Mouse (Mus musculus): ENCODE measurements around the gene Ncbp3. TPM values are rescaled to one million over a fixed set of nuclear protein-coding genes. Genes with fewer than 3 reads are reported as not detected.

Gene Ncbp3
- polyA plus RNA-seq, 1 experiment = 3.5 TPM

GRCm38 (mm10) chr11:73109941-73110340 is 62.4 kb downstream of the Ncbp3 start:
- no peak for TF ChIP-seq SRF (IDR thresholded peaks at IDR 0.05; ENCODE audit: control insufficient read depth, insufficient read length, low read depth)
- TF ChIP-seq POLR2A (IDR thresholded peaks at IDR 0.05; ENCODE audit: insufficient read length, low read depth) = no peak
- TF ChIP-seq USF1 (IDR thresholded peaks at IDR 0.05; ENCODE audit: low read depth) = no peak
- no peaks in the 10 kb centered on the region for H3K79me2 ChIP-seq (ENCODE audit: control insufficient read depth, insufficient read depth)
- no peak overlapping the region for H3ac ChIP-seq (ENCODE audit: control insufficient read depth, insufficient read length)
- no peaks in the 10 kb centered on the region for H3K27me3 ChIP-seq (ENCODE audit: control insufficient read depth, insufficient read depth, insufficient read length)
- no peak overlapping the region for H3K4me2 ChIP-seq (ENCODE audit: low read depth)
- H3K4me3 ChIP-seq = no peak overlapping the region
- H3K36me3 ChIP-seq (ENCODE audit: control insufficient read depth, insufficient read depth) = no peaks in the 10 kb centered on the region

- Histone ChIP-seq H3K4me3 (no peak overlapping the region), H3K79me2 (ENCODE audit: control insufficient read depth, insufficient read depth) (no peaks in the 10 kb centered on the region), H3K36me3 (ENCODE audit: control insufficient read depth, insufficient read depth) (no peaks in the 10 kb centered on the region), H3K27me3 (ENCODE audit: control insufficient read depth, insufficient read depth, insufficient read length) (no peaks in the 10 kb centered on the region), H3ac (ENCODE audit: control insufficient read depth, insufficient read length) (no peak overlapping the region), H3K4me2 (ENCODE audit: low read depth) (no peak overlapping the region)
- no peak for TF ChIP-seq POLR2A (IDR thresholded peaks at IDR 0.05; ENCODE audit: insufficient read length, low read depth)
- no peak for TF ChIP-seq MAX (IDR thresholded peaks at IDR 0.05; ENCODE audit: low read depth)
- peak in 1 of 3 experiments; percentile 70 for TF ChIP-seq MYOD1 (IDR thresholded peaks at IDR 0.05; ENCODE audit: control insufficient read depth in 1 of 3, insufficient read length in 2 of 3, low read depth in 2 of 3)
- TF ChIP-seq REST (IDR thresholded peaks at IDR 0.05; ENCODE audit: insufficient read depth, insufficient read length) = no peak
- no peak for TF ChIP-seq USF1 (IDR thresholded peaks at IDR 0.05; ENCODE audit: low read depth)
- TF ChIP-seq TCF3 (IDR thresholded peaks at IDR 0.05; ENCODE audit: insufficient read length, low read depth) = no peak
- peak in 2 of 3 experiments; percentile 27 to 64 for TF ChIP-seq MYOG (IDR thresholded peaks at IDR 0.05; ENCODE audit: control insufficient read depth in 1 of 3, insufficient read depth in 1 of 3, insufficient read length in 2 of 3, low read depth in 2 of 3)
- TF ChIP-seq SRF (IDR thresholded peaks at IDR 0.05; ENCODE audit: control insufficient read depth, insufficient read length, low read depth) = no peak
- no peak for TF ChIP-seq TCF12 (IDR thresholded peaks at IDR 0.05; ENCODE audit: insufficient read depth, poor library complexity, severe bottlenecking)
- TF ChIP-seq E2F4 (IDR thresholded peaks at IDR 0.05; ENCODE audit: insufficient read depth) = no peak
- no peak for TF ChIP-seq CEBPB (IDR thresholded peaks at IDR 0.05; ENCODE audit: insufficient read depth, poor library complexity, severe bottlenecking)
Measured at GRCm38 (mm10) chr11:73111414-73111813, 63.8 kb downstream of the Ncbp3 start.

- Histone ChIP-seq H3K36me3 (ENCODE audit: control insufficient read depth, insufficient read depth) (no peaks in the 10 kb centered on the region), H3K4me3 (no peak overlapping the region), H3K27me3 (ENCODE audit: control insufficient read depth, insufficient read depth, insufficient read length) (no peaks in the 10 kb centered on the region), H3K79me2 (ENCODE audit: control insufficient read depth, insufficient read depth) (no peaks in the 10 kb centered on the region), H3ac (ENCODE audit: control insufficient read depth, insufficient read length) (no peak overlapping the region), H3K4me2 (ENCODE audit: low read depth) (no peak overlapping the region)
- TF ChIP-seq MAX (IDR thresholded peaks at IDR 0.05; ENCODE audit: low read depth) (no peak), MYOG (IDR thresholded peaks at IDR 0.05; ENCODE audit: control insufficient read depth in 1 of 3, insufficient read depth in 1 of 3, insufficient read length in 2 of 3, low read depth in 2 of 3) (no peak), USF1 (IDR thresholded peaks at IDR 0.05; ENCODE audit: low read depth) (no peak), TCF12 (IDR thresholded peaks at IDR 0.05; ENCODE audit: insufficient read depth, poor library complexity, severe bottlenecking) (no peak), REST (IDR thresholded peaks at IDR 0.05; ENCODE audit: insufficient read depth, insufficient read length) (no peak), CEBPB (IDR thresholded peaks at IDR 0.05; ENCODE audit: insufficient read depth, poor library complexity, severe bottlenecking) (no peak), TCF3 (IDR thresholded peaks at IDR 0.05; ENCODE audit: insufficient read length, low read depth) (no peak), POLR2AphosphoS2 (IDR thresholded peaks at IDR 0.05; ENCODE audit: insufficient read length, low read depth) (no peak), POLR2A (IDR thresholded peaks at IDR 0.05; ENCODE audit: insufficient read length, low read depth) (no peak), MYOD1 (IDR thresholded peaks at IDR 0.05; ENCODE audit: control insufficient read depth in 1 of 3, insufficient read length in 2 of 3, low read depth in 2 of 3) (no peak), E2F4 (IDR thresholded peaks at IDR 0.05; ENCODE audit: insufficient read depth) (no peak), SRF (IDR thresholded peaks at IDR 0.05; ENCODE audit: control insufficient read depth, insufficient read length, low read depth) (no peak)
Measured at GRCm38 (mm10) chr11:73126495-73126894, 78.9 kb downstream of the Ncbp3 start.

GRCm38 (mm10) chr11:73131020-73131419 is 83.4 kb downstream of the Ncbp3 start:
- Histone ChIP-seq H3K4me3 (no peak overlapping the region), H3K4me2 (ENCODE audit: low read depth) (no peak overlapping the region), H3K79me2 (ENCODE audit: control insufficient read depth, insufficient read depth) (peaks cover 30% of the 10 kb centered on the region), H3K27me3 (ENCODE audit: control insufficient read depth, insufficient read depth, insufficient read length) (no peaks in the 10 kb centered on the region), H3ac (ENCODE audit: control insufficient read depth, insufficient read length) (no peak overlapping the region), H3K36me3 (ENCODE audit: control insufficient read depth, insufficient read depth) (no peaks in the 10 kb centered on the region)
- TF ChIP-seq MYOD1 (IDR thresholded peaks at IDR 0.05; ENCODE audit: control insufficient read depth in 1 of 3, insufficient read length in 2 of 3, low read depth in 2 of 3) (no peak), REST (IDR thresholded peaks at IDR 0.05; ENCODE audit: insufficient read depth, insufficient read length) (no peak), TCF12 (IDR thresholded peaks at IDR 0.05; ENCODE audit: insufficient read depth, poor library complexity, severe bottlenecking) (no peak), MYOG (IDR thresholded peaks at IDR 0.05; ENCODE audit: control insufficient read depth in 1 of 3, insufficient read depth in 1 of 3, insufficient read length in 2 of 3, low read depth in 2 of 3) (no peak), SRF (IDR thresholded peaks at IDR 0.05; ENCODE audit: control insufficient read depth, insufficient read length, low read depth) (no peak), MAX (IDR thresholded peaks at IDR 0.05; ENCODE audit: low read depth) (no peak), POLR2A (IDR thresholded peaks at IDR 0.05; ENCODE audit: insufficient read length, low read depth) (no peak), CEBPB (IDR thresholded peaks at IDR 0.05; ENCODE audit: insufficient read depth, poor library complexity, severe bottlenecking) (no peak), POLR2AphosphoS2 (IDR thresholded peaks at IDR 0.05; ENCODE audit: insufficient read length, low read depth) (no peak), TCF3 (IDR thresholded peaks at IDR 0.05; ENCODE audit: insufficient read length, low read depth) (no peak), USF1 (IDR thresholded peaks at IDR 0.05; ENCODE audit: low read depth) (no peak), E2F4 (IDR thresholded peaks at IDR 0.05; ENCODE audit: insufficient read depth) (no peak)

- Histone ChIP-seq H3K4me2 (ENCODE audit: low read depth) (no peak overlapping the region), H3ac (ENCODE audit: control insufficient read depth, insufficient read length) (no peak overlapping the region), H3K27me3 (ENCODE audit: control insufficient read depth, insufficient read depth, insufficient read length) (no peaks in the 10 kb centered on the region), H3K36me3 (ENCODE audit: control insufficient read depth, insufficient read depth) (no peaks in the 10 kb centered on the region), H3K4me3 (no peak overlapping the region), H3K79me2 (ENCODE audit: control insufficient read depth, insufficient read depth) (peaks cover 46% of the 10 kb centered on the region)
- no peak for TF ChIP-seq MAX (IDR thresholded peaks at IDR 0.05; ENCODE audit: low read depth)
- TF ChIP-seq POLR2A (IDR thresholded peaks at IDR 0.05; ENCODE audit: insufficient read length, low read depth) = no peak
- TF ChIP-seq REST (IDR thresholded peaks at IDR 0.05; ENCODE audit: insufficient read depth, insufficient read length) = no peak
- no peak for TF ChIP-seq TCF3 (IDR thresholded peaks at IDR 0.05; ENCODE audit: insufficient read length, low read depth)
- TF ChIP-seq MYOG (IDR thresholded peaks at IDR 0.05; ENCODE audit: control insufficient read depth in 1 of 3, insufficient read depth in 1 of 3, insufficient read length in 2 of 3, low read depth in 2 of 3) = no peak
- no peak for TF ChIP-seq CEBPB (IDR thresholded peaks at IDR 0.05; ENCODE audit: insufficient read depth, poor library complexity, severe bottlenecking)
- TF ChIP-seq TCF12 (IDR thresholded peaks at IDR 0.05; ENCODE audit: insufficient read depth, poor library complexity, severe bottlenecking) = no peak
- TF ChIP-seq USF1 (IDR thresholded peaks at IDR 0.05; ENCODE audit: low read depth) = no peak
- no peak for TF ChIP-seq E2F4 (IDR thresholded peaks at IDR 0.05; ENCODE audit: insufficient read depth)
- TF ChIP-seq MYOD1 (IDR thresholded peaks at IDR 0.05; ENCODE audit: control insufficient read depth in 1 of 3, insufficient read length in 2 of 3, low read depth in 2 of 3) = no peak
- no peak for TF ChIP-seq POLR2AphosphoS2 (IDR thresholded peaks at IDR 0.05; ENCODE audit: insufficient read length, low read depth)
- TF ChIP-seq SRF (IDR thresholded peaks at IDR 0.05; ENCODE audit: control insufficient read depth, insufficient read length, low read depth) = no peak
Measured at GRCm38 (mm10) chr11:73132999-73133398, 85.4 kb downstream of the Ncbp3 start.
